Comparison of ENCODE assay signal across 22 mouse cellular contexts in the genomic region with DNA sequence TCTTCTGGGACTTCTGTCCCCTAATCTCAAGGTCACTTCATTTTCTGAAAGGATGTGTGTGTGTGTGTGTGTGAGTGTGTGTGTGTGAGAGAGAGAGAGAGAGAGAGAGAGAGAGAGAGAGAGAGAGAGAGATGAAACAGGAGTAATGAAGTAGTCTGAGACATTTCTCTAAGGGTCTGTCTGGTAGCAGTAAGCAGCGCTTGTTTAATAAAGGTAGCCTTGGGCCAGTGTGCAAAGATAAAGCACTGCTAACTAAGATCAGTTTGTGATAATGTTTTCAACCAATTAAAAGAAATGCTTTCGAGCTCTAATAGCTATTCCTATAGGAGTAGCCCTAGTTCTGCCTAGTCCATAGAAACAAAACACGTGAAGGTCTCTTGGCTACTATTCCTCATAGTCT.
A peak's percentile ranks its signal among the peaks of the same experiment; 100 is the strongest.
DNase-seq lines count a peak whose midpoint lies in the region; ATAC-seq and TF ChIP-seq lines count a peak whose summit lies in the region.
"Had no signal": no experiment of that assay in that cellular context is flagged by ENCODE, and none has a peak within 500 bp of the region (broad histone marks: within the 10 kb centered on the region; RNA-seq: fewer than 3 reads in every experiment).

No protein-coding gene starts in this region.

- H3K27me3 ChIP-seq in hindbrain, embryonic 16.5 days (replicated peaks; ENCODE audit: control insufficient read depth, insufficient read depth, low read length): no peaks in the 10 kb centered on the region
- no peaks in the 10 kb centered on the region for H3K27me3 ChIP-seq in hindbrain, embryonic 11.5 days (ENCODE audit: control insufficient read depth, insufficient read depth, low read length)
- no peaks in the 10 kb centered on the region for H3K27me3 ChIP-seq in hindbrain, postnatal 0 days (ENCODE audit: insufficient read depth, low read length)
- H3K27me3 ChIP-seq in hindbrain, embryonic 10.5 days (ENCODE audit: insufficient read depth, poor library complexity, severe bottlenecking): no peaks in the 10 kb centered on the region
- no peaks in the 10 kb centered on the region for H3K27me3 ChIP-seq in midbrain, postnatal 0 days (ENCODE audit: insufficient read depth, low read length)
- no peaks in the 10 kb centered on the region for H3K27me3 ChIP-seq in midbrain, embryonic 10.5 days (ENCODE audit: low read depth, poor library complexity, severe bottlenecking)
- H3K27me3 ChIP-seq in neural tube, embryonic 15.5 days (replicated peaks): no peaks in the 10 kb centered on the region
- H3K27me3 ChIP-seq: CH12.LX, Patski had no signal

- no peaks in the 10 kb centered on the region for H3K9me3 ChIP-seq in hindbrain, embryonic 16.5 days (ENCODE audit: control insufficient read depth, low read length)
- no peaks in the 10 kb centered on the region for H3K9me3 ChIP-seq in hindbrain, embryonic 11.5 days (ENCODE audit: control insufficient read depth, low read length)
- no peaks in the 10 kb centered on the region for H3K9me3 ChIP-seq in hindbrain, postnatal 0 days (ENCODE audit: low read length)
- H3K9me3 ChIP-seq in hindbrain, embryonic 10.5 days: no peaks in the 10 kb centered on the region
- no peaks in the 10 kb centered on the region for H3K9me3 ChIP-seq in midbrain, postnatal 0 days (ENCODE audit: low read length)
- no peaks in the 10 kb centered on the region for H3K9me3 ChIP-seq in midbrain, embryonic 10.5 days (replicated peaks)
- no peaks in the 10 kb centered on the region for H3K9me3 ChIP-seq in neural tube, embryonic 15.5 days (replicated peaks)
- H3K9me3 ChIP-seq: G1E had no signal

- H3K9ac ChIP-seq in hindbrain, embryonic 16.5 days (ENCODE audit: low read depth, low read length): no peak overlapping the region
- H3K9ac ChIP-seq in hindbrain, embryonic 11.5 days (ENCODE audit: low read depth, low read length): no peak overlapping the region
- H3K9ac ChIP-seq in hindbrain, postnatal 0 days (replicated peaks; ENCODE audit: low read length): no peak overlapping the region
- no peak overlapping the region for H3K9ac ChIP-seq in midbrain, postnatal 0 days (replicated peaks; ENCODE audit: low read length, poor library complexity, severe bottlenecking)
- H3K9ac ChIP-seq in neural tube, embryonic 15.5 days (replicated peaks): no peak overlapping the region

- H3K36me3 ChIP-seq in hindbrain, embryonic 16.5 days (ENCODE audit: control insufficient read depth, insufficient read depth, low read length): no peaks in the 10 kb centered on the region
- H3K36me3 ChIP-seq in hindbrain, embryonic 11.5 days (ENCODE audit: control insufficient read depth, insufficient read depth, low read length): no peaks in the 10 kb centered on the region
- H3K36me3 ChIP-seq in hindbrain, postnatal 0 days (ENCODE audit: insufficient read depth, low read length): no peaks in the 10 kb centered on the region
- H3K36me3 ChIP-seq in hindbrain, embryonic 10.5 days: no peaks in the 10 kb centered on the region
- no peaks in the 10 kb centered on the region for H3K36me3 ChIP-seq in midbrain, postnatal 0 days (ENCODE audit: insufficient read depth, low read length)
- H3K36me3 ChIP-seq in midbrain, embryonic 10.5 days: no peaks in the 10 kb centered on the region
- H3K36me3 ChIP-seq in neural tube, embryonic 15.5 days: no peaks in the 10 kb centered on the region
- H3K36me3 ChIP-seq: G1E had no signal

- H3K4me3 ChIP-seq in hindbrain, embryonic 16.5 days (ENCODE audit: low read length): no peak overlapping the region
- no peak overlapping the region for H3K4me3 ChIP-seq in hindbrain, embryonic 11.5 days (ENCODE audit: low read depth, low read length)
- H3K4me3 ChIP-seq in hindbrain, postnatal 0 days (ENCODE audit: low read length): no peak overlapping the region
- H3K4me3 ChIP-seq in hindbrain, embryonic 10.5 days: no peak overlapping the region
- H3K4me3 ChIP-seq in midbrain, postnatal 0 days (ENCODE audit: low read depth, low read length): no peak overlapping the region
- H3K4me3 ChIP-seq in midbrain, embryonic 10.5 days: no peak overlapping the region
- no peak overlapping the region for H3K4me3 ChIP-seq in neural tube, embryonic 15.5 days (replicated peaks)

- H3K4me2 ChIP-seq in hindbrain, embryonic 16.5 days (ENCODE audit: low read length): no peak overlapping the region
- no peak overlapping the region for H3K4me2 ChIP-seq in hindbrain, embryonic 11.5 days (replicated peaks; ENCODE audit: low read depth, low read length)
- H3K4me2 ChIP-seq in hindbrain, postnatal 0 days (ENCODE audit: low read depth, low read length): no peak overlapping the region
- no peak overlapping the region for H3K4me2 ChIP-seq in midbrain, postnatal 0 days (ENCODE audit: low read depth, low read length, poor library complexity, severe bottlenecking)
- no peak overlapping the region for H3K4me2 ChIP-seq in neural tube, embryonic 15.5 days

- ATAC-seq in hindbrain, embryonic 16.5 days: peak; percentile 58; the same call in 1 of the 2 replicates
- ATAC-seq in hindbrain, embryonic 11.5 days (ENCODE audit: low FRiP score): no peak
- ATAC-seq in hindbrain, postnatal 0 days: 0 out of 2 replicates have a peak, but pooled peaks have one; percentile 7
- ATAC-seq in midbrain, postnatal 0 days (ENCODE audit: low FRiP score): no peak
- peak; percentile 57 for ATAC-seq in neural tube, embryonic 15.5 days (ENCODE audit: low FRiP score)
- ATAC-seq: activated CD4-positive, CD25-positive, alpha-beta regulatory T cell, adult 4 months; CD4-positive, CD25-positive, alpha-beta regulatory T cell, adult 4 months; Patski had no signal

- no peak for TF ChIP-seq CTCF in hindbrain, postnatal 0 days (IDR thresholded peaks at IDR 0.05; ENCODE audit: low read depth)
- TF ChIP-seq CTCF in midbrain, postnatal 0 days (IDR thresholded peaks at IDR 0.05): no peak

- no peaks in the 10 kb centered on the region for H3K4me1 ChIP-seq in hindbrain, embryonic 16.5 days (ENCODE audit: control insufficient read depth, insufficient read depth, low read depth, low read length)
- H3K4me1 ChIP-seq in hindbrain, embryonic 11.5 days (replicated peaks; ENCODE audit: control insufficient read depth, insufficient read depth, low read length): no peaks in the 10 kb centered on the region
- H3K4me1 ChIP-seq in hindbrain, postnatal 0 days (ENCODE audit: insufficient read depth, low read length): no peaks in the 10 kb centered on the region
- no peaks in the 10 kb centered on the region for H3K4me1 ChIP-seq in hindbrain, embryonic 10.5 days (replicated peaks)
- no peaks in the 10 kb centered on the region for H3K4me1 ChIP-seq in midbrain, postnatal 0 days (ENCODE audit: insufficient read depth, low read length)
- no peaks in the 10 kb centered on the region for H3K4me1 ChIP-seq in midbrain, embryonic 10.5 days
- no peaks in the 10 kb centered on the region for H3K4me1 ChIP-seq in neural tube, embryonic 15.5 days

- no peak overlapping the region for H3K27ac ChIP-seq in hindbrain, embryonic 16.5 days (ENCODE audit: low read depth, low read length)
- no peak overlapping the region for H3K27ac ChIP-seq in hindbrain, embryonic 11.5 days (ENCODE audit: low read depth, low read length)
- no peak overlapping the region for H3K27ac ChIP-seq in hindbrain, postnatal 0 days
- no peak overlapping the region for H3K27ac ChIP-seq in hindbrain, embryonic 10.5 days
- no peak overlapping the region for H3K27ac ChIP-seq in midbrain, postnatal 0 days (ENCODE audit: low read depth, low read length)
- H3K27ac ChIP-seq in midbrain, embryonic 10.5 days (replicated peaks): no peak overlapping the region
- H3K27ac ChIP-seq in neural tube, embryonic 15.5 days (replicated peaks): no peak overlapping the region

- 79% methylated on average over 3 of the region's 3 CpGs for WGBS in hindbrain, embryonic 16.5 days
- WGBS in hindbrain, embryonic 11.5 days: 85% methylated on average over 3 of the region's 3 CpGs
- 76% methylated on average over 3 of the region's 3 CpGs for WGBS in hindbrain, postnatal 0 days
- whole genome bisulfite sequencing in hindbrain, embryonic 10.5 days: 90% methylated on average over 3 of the region's 3 CpGs
- WGBS in midbrain, postnatal 0 days: 85% methylated on average over 3 of the region's 3 CpGs
- WGBS in midbrain, embryonic 10.5 days: 89% methylated on average over 3 of the region's 3 CpGs
- 69% methylated on average over 3 of the region's 3 CpGs for WGBS in neural tube, embryonic 15.5 days

- no peak for DNase-seq in hindbrain, embryonic 11.5 days (ENCODE audit: low spot score)
- peak; percentile 5 for DNase-seq in hindbrain, postnatal 0 days (ENCODE audit: low spot score)
- no peak for DNase-seq in hindbrain, embryonic 10.5 days (ENCODE audit: low spot score)
- DNase-seq in midbrain, postnatal 0 days (ENCODE audit: low spot score): peak; percentile 4
- no peak for DNase-seq in midbrain, embryonic 10.5 days (ENCODE audit: low spot score)
- DNase-seq in neural tube, embryonic 10.5 days (ENCODE audit: extremely low spot score, low spot score): no peak
- DNase-seq: adrenal gland, adult 2 months; adrenal gland, adult 8-10 months; adrenal gland, postnatal 10 days; adrenal gland, postnatal 14 days; adrenal gland, postnatal 25 days; adrenal gland, postnatal 36 days; B cell, adult 2 months; cerebellum, adult 11 months; cerebellum, adult 11-12 months had no signal

Comparison
In these comparisons a context has a peak if more than half of its experiments do, and no peak if none do; other contexts are left out.
1. ATAC-seq: peak in hindbrain, embryonic 16.5 days (single experiment), hindbrain, postnatal 0 days (single experiment) and neural tube, embryonic 15.5 days (single experiment); none in hindbrain, embryonic 11.5 days (single experiment) and midbrain, postnatal 0 days (single experiment).
2. DNase-seq: peak in hindbrain, postnatal 0 days (single experiment) and midbrain, postnatal 0 days (single experiment); none in hindbrain, embryonic 11.5 days (single experiment), hindbrain, embryonic 10.5 days (single experiment), midbrain, embryonic 10.5 days (single experiment) and neural tube, embryonic 10.5 days (single experiment).